Mouse (Mus musculus): ENCODE results near the gene Dhx29.

The Dhx29 gene

DNA sequence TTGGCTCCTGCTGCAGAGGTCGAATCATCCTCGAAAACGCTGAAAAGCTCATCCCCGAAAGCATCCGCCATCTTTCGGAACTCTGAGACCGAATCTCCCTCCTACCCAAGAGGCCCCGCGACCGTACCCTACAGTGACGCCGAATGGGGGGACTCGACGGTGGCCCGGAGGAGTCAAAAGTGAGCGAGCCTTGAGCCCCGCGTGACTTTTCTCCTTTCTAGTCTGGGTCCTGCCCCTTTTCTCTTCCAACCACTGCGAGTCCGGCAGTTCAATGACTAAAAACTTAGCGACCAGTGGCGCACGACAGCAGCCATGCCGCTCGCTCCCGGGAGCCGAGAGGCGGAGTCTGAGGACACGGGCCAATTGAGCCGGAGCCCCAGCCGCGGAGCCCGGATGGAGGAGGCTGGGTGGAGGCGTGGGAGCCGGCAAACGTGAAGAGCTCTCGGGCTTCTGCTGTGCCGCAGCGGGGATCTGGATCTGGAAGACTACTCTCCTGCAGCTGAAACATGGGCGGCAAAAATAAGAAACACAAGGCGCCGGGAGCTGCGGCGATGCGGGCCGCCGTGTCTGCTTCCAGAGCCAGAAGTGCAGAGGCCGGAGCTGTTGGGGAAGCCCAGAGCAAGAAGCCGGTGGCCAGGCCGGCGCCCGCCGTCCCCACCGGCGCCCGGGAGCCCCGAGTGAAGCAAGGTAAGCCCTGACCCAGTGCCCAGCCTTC, at the start of gene Dhx29, which contains the start of gene Mtrex:
TSS of gene Dhx29 (plus strand) at position 168 of the 715 bp plus-strand sequence.
TSS of gene Mtrex (minus strand) at position 112 of the 715 bp plus-strand sequence.
- peak; percentile 96 to 97 for DNase-seq (ENCODE audit: low spot score in 2 of 2)

DNA sequence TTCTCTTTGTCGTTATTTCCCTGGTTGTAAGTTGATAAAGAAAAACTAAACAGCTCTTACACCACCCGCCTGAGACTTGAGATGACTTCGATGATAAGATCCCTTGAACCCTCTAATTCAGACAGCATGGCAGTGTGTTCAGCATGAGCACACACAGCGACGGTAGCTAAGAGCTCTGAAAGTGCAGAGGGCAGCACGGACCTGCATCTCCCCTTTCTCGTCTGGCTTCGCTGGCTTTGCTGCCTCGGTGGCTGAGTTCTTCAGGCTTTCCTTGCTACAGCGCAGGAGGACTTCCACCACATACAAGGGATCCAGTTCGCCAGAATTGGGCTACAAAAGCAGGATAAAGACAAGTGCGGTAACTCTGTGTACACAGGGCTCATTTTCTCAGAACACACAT, 40.0 kb upstream of the Dhx29 start:
- no peak for DNase-seq (ENCODE audit: low spot score in 2 of 2)

GRCm38 (mm10) chr13:112902176-112902575, 25.1 kb upstream of the Dhx29 start:
- DNase-seq (ENCODE audit: low spot score in 2 of 2), result no peak

GRCm38 (mm10) chr13:112909663-112910062, 17.6 kb upstream of the Dhx29 start:
- DNase-seq (ENCODE audit: low spot score in 2 of 2), result peak in 1 of 2 experiments; percentile 14

DNA sequence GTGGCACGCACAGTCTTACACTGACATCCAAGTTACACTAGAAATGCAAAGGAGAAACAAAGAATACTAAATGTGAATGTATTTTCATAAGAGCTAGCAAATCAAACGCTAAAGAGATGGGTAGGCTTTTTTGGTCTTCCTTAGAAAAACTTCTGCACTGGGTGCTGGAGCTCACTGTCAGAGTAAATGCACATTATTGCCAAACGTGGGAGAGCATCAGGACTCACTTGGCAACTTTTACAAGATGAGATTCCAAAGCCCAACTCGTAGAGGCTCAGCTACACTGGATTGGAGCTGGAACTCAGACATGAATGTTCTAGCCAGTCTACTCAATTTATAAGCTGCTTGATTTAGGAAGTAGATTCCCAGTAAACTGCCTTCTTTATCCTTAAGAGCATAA, 16.8 kb upstream of the Dhx29 start:
- DNase-seq (ENCODE audit: low spot score in 2 of 2), result no peak

DNA sequence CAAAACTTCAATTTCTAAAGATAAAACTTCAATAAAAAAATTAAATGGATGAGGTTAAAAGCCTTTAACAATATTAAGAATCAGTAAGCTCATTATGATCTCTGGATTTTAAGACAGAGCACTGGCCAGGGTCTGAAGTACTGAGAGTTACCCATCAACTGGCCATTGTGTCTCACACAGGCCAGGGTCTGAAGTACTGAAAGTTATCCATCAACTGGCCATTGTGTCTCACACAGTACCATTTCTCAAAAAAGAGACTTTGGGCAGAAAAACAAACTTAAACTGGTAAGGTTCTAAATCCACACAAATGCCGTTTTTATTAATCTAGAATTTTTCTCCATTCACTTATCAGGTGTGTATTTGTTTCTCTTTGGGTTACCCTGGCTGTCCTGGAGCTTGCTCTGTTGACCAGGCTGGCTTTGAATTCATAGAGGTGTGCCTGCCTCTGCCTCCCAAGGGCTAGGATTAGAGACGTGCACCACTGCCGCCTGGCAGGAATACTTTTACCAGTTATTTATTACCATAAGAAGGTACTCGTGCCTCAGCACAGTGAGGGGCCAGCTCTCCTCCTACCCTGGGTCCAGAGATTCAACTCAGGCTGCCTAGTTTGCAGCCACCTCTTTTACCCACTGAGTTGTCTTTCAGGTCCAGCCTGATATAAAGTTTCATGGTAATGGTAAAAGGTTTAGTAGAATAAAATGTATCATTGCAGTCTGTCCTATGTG, 8.0 kb upstream of the Dhx29 start:
- DNase-seq (ENCODE audit: low spot score in 2 of 2), result no peak

DNA sequence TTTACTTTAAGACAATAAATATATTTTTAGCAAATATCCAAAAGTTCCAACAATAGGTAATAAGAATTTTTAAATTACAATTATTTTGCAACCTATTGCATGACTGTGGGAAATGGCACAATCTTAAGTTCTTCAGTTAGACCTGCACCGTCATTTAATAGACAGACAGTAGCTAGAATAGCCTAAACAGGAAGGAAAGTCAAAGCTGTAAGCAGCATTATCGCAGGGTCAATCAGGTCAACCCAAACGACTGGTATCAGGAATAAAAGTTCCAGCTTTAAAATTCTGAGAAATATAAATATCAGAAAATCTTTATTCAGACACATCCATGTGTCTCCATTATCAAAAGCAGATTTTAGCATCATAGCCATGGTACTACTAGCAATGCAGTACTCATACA, 6.3 kb upstream of the Dhx29 start:
- no peak for DNase-seq (ENCODE audit: low spot score in 2 of 2)

DNA sequence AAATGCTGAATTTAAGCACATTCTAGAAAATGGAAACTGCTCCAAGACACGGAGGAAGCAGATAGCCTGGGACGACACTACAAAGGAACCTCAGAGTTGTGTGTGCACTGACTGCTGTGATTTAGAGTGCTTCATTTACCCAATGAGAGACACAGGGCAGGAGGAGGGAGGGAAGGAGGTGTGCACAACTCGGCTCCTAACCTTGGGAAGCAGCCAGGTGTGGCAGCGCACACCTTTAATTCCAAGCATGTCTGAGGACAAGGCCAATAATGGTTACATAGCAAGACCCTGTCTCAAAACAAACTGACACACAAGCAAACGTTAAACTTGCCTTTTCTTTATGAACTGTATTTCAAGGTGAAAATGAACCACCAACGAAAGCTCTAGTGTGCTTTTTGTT, 2.0 kb upstream of the Dhx29 start:
- no peak for DNase-seq (ENCODE audit: low spot score in 2 of 2)

DNA sequence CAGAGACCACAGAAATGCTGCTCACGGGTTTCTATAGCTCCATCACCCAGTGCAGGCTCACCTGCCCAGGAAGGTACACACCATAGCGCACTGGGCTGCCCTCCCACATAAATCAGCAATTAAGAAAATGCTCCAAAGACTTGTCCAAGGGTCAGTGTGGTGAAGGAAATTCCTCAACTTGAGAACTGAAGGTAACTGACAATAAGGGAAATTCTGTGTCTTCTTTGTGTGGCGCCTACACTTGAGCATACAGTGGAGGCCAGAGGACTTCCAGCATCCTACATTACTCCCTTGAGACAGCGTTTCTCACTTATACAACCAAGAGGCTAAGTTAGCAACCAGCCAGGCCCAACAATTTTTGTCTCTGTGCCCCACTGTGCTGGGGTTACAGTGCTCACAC, 1.3 kb upstream of the Dhx29 start:
- DNase-seq (ENCODE audit: low spot score in 2 of 2), result no peak

- peak; percentile 18 to 25 for DNase-seq (ENCODE audit: low spot score in 2 of 2)
These were observed 458 bp upstream of the Dhx29 start for GRCm38 (mm10) chr13:112926796-112927195.

DNA sequence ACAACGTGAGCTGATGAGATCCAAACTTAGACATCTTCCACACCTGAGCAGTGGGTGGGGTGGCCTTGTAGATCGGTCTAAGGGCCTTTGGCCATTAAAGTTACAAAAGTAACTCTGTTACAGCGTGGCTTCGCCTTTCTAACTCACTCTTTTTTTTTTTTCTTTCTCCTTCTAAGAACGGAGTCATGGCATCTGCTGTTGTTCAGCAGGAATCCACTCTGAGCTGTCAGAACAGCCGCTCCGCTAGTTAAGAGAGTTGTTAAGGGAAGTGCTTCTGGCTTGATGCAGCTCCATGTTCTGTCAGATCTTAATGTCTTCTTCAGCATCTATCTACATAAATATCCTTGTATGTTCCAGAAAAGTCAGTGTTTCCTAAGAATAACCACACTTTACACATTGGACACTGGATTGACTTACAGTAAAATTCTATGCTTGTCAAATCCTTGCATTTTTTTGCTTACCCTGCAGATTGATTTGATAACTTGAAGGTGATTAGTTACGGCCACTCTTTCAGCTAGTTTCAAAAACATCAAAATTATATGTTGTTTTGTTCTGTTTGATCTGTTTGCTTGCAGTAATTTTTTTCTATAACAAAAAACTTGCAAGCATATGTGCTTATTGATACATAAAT, 899 bp downstream of the Dhx29 start:
- DNase-seq (ENCODE audit: low spot score in 2 of 2), result no peak

DNA sequence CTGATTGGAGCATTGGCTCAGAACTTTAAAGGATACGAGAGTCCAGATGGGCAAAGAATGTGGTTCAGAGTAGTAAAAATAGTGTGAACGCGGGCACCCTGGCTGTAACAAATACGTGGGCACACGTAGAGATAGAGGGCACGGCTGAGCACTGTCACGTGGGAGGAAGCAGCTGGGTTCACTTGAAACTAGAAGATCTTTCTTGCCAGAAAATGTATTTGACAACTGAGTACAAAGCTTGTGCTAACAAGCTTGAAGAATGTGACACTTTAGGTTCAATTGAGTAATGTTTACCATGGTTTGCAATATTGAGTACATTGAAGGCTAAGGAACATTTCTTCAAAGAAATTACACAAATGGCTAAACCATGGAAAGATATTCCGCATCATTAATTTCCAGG, 10.9 kb downstream of the Dhx29 start:
- no peak for DNase-seq (ENCODE audit: low spot score in 2 of 2)

GRCm38 (mm10) chr13:112941879-112942330, 14.7 kb downstream of the Dhx29 start:
- no peak for DNase-seq (ENCODE audit: low spot score in 2 of 2)

- no peak for DNase-seq (ENCODE audit: low spot score in 2 of 2)
These were observed 18.1 kb downstream of the Dhx29 start for GRCm38 (mm10) chr13:112945312-112945711.

DNA sequence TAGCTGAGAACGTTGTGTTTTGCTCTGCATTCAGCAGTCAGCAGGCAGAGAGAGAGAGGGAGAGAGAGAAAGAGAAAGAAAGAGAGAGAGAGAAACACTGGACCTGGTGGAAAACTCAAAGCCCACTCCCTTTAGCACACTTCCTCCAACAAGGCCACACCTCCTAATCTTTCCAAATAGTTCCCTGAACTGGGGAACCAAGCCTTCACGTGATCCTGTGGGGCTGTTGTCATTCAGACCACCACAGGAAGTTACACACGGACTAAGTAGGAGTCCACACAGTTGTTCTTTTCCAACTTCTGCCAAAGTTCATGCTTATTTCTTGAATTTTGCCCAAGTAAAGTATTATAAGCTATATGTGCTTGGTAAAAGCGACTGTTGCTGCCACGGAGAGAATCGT, 18.6 kb downstream of the Dhx29 start:
- DNase-seq (ENCODE audit: low spot score in 2 of 2), result no peak

DNA sequence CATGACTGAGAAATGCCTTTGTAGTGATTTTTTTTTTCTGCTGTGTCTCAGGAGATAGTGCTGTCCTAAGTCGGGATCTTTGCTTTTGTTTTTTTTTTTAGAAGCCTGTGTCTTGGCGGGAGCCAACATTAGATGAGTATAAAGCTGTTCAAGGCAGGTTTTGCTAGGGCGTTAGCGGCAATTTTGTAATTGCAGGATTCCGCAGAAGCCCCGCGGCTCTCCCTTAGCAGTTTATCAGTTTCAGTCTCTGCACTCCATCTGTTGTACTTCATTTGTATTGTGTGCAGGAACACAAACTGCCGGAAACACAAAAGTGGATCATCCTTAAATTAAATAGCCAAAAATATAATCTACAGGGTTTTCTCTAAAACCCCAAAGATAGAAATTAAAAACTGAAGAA, 26.8 kb downstream of the Dhx29 start:
- DNase-seq (ENCODE audit: low spot score in 2 of 2), result no peak

DNA sequence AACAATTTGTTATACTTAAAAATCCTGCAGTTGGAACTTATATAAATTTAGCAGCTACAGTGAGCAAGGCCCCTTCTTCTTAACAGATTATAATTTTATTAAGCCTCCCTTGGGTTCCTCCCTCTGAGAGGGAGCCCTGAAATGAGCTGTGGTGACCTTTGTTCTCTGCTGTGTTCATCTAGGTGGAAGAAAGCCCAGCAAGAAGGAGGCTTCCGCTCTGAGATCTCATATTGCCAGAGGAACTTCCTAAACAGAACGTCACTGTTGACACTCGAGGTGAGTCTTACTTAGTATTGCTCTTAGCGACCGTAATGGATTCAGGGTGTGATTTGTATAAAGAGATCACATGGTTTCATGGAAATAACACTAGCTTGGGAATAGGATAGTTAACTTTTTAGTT, 35.8 kb downstream of the Dhx29 start:
- no peak for DNase-seq (ENCODE audit: low spot score in 2 of 2)

DNA sequence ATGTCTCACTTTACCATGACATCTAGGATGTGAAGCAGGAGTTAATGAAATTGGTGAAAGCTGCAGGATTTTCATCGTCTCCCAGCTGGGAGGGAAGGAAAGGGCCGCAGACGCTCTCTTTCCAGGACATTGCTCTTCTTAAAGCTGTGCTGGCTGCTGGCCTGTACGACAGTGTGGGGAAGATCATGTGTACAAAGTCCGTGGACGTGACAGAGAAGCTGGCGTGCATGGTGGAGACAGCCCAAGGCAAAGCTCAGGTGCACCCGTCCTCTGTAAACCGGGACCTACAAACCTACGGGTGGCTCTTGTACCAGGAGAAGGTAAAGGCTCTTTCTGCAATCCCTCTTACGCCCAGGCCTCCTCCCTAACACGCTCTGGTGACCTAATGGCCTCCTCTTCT, 37.2 kb downstream of the Dhx29 start:
- no peak for DNase-seq (ENCODE audit: low spot score in 2 of 2)

DNA sequence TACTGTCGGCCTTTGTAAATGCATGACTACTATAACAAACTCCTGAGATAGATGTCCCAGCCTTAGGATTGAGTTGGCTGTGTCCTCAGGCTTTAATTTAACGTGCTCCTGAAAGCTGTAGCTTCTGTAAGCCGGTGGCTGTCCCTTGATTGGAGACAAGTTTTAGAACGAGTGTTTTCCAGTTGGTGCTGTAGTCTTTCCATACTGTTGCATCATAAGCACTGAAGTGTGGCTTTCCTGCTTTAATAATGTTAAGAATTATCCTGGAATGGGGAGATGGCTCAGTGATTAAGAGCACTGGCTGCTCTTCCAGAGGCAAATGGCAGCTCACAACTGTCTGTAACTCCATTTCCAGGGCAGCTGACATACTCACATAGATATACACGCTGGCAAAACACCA, 40.0 kb downstream of the Dhx29 start:
- no peak for DNase-seq (ENCODE audit: low spot score in 2 of 2)

- no peak for DNase-seq (ENCODE audit: low spot score in 2 of 2)
These were observed 49.5 kb downstream of the Dhx29 start for GRCm38 (mm10) chr13:112976720-112977119.

DNA sequence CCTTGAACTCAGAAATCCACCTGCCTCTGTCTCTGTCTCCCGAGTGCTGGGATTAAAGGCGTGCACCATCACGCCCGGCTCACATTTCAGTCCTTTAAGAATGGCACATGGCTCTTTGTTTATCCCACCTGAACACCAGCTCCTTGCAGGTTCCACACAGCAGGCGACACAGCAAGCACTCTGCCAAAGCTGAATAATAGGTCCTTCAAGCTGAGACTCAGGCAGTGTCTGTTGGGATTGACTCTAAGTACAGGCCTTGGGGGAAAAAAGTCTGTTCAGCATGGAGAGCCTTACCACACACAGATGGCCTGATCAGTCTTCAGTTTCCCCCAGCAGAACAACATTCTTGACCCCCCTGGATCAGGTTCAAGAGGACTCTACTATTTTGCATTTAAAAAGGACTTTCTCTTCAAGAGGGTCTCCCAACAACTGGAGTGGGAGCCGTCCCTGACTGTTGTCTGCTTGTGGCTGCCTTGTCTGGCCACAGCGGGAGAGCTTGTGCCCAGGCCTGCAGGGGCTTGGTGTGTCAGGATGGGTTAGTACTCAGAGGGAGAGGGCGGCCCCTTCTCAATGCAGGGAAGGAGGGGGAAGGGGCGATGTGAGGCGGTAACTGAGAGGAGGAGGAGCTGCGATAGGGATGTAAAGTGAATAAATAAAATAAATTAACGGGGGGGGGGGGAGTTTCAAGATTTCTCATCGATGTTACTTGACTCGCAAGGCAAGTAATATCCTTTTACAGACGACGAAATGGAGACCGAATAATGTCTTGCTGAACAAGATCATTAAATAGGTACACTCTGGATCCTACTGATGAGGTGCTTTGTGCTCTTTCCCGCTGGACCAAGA, 58.6 kb downstream of the Dhx29 start:
- no peak for DNase-seq (ENCODE audit: low spot score in 2 of 2)

DNA sequence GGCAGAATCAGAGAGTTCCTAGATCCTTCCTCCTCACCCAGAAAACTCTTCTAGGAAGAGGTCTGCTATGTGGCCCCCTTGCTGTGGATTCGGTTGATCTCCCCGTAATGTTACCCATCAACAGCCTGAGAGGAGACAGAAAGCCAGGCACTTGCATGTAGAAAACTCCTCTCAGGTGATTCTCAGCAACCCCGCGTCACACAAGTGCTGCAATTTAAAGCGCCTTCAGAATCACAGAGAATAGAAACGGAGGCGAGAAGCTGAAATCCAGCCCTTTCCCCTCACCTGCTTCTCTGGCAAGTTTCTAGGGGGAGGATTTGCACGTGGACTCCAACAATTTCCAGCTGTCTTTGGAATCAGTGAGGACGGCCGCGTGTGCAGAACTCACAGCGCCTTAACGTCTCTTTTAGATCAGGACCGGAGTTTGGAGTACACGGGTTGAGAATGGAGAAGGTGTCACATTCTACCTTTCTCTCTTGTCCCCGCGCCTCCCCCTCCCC, 59.2 kb downstream of the Dhx29 start:
- DNase-seq (ENCODE audit: low spot score in 2 of 2), result no peak
